Mouse (Mus musculus) embryonic facial prominence, embryonic 13.5 days (tissue): ENCODE measurements at regions not wholly inside any gene's neighbourhood (a gene's known extent, or its start where the extent isn't known, plus 50 kb on each side); places are given as distances from the start of the nearest gene placed in this dataset.

ENCODE experiments used
- ATAC-seq: fragments of 200-750 bp; cut with Nextera tagmentation; 2 replicates; pipeline ENCODE4 v1.8.0; 2017; ENCODE audit warnings: low read depth; ENCODE audit not compliant: insufficient number of reproducible peaks, insufficient read depth, low FRiP score, low TSS enrichment
- H3K27ac ChIP-seq: fragments of 300-500 bp; sonication (generic); 2 replicates; pipeline ENCODE4 v1.5.1; 2015; ENCODE audit warnings: moderate library complexity, mild to moderate bottlenecking, inconsistent platforms
- H3K27me3 ChIP-seq: fragments of 300-500 bp; sonication (generic); 2 replicates; pipeline ENCODE4 v1.6.1; 2015; ENCODE audit warnings: mild to moderate bottlenecking, inconsistent platforms
- H3K36me3 ChIP-seq: fragments of 300-500 bp; sonication (generic); 2 replicates; pipeline ENCODE4 v1.6.1; 2015; ENCODE audit warnings: mild to moderate bottlenecking, inconsistent platforms
- H3K4me1 ChIP-seq: fragments of 300-500 bp; sonication (generic); 2 replicates; pipeline ENCODE4 v1.6.1; 2015; ENCODE audit warnings: inconsistent platforms
- H3K4me2 ChIP-seq: fragments of 300-500 bp; sonication (generic); 2 replicates; pipeline ENCODE4 v1.6.1; 2015; ENCODE audit warnings: moderate library complexity, mild to moderate bottlenecking, inconsistent platforms
- H3K4me3 ChIP-seq: fragments of 300-500 bp; sonication (generic); 2 replicates; pipeline ENCODE4 v1.5.1; 2015; ENCODE audit warnings: mild to moderate bottlenecking, inconsistent platforms
- H3K9ac ChIP-seq: fragments of 300-500 bp; sonication (generic); 2 replicates; pipeline ENCODE4 v1.6.1; 2015; ENCODE audit warnings: mild to moderate bottlenecking, inconsistent platforms
- H3K9me3 ChIP-seq: fragments of 300-500 bp; sonication (generic); 2 replicates; pipeline ENCODE4 v1.6.1; 2016; ENCODE audit warnings: inconsistent platforms
- WGBS: fragments of 180-500 bp; shearing (Covaris S2); methylation state at CpG from one replicate; pipeline ENCODE4 v1.1.7; 2015; ENCODE audit warnings: mixed read lengths; 5-methylcytosine and 5-hydroxymethylcytosine counted together

DNA sequence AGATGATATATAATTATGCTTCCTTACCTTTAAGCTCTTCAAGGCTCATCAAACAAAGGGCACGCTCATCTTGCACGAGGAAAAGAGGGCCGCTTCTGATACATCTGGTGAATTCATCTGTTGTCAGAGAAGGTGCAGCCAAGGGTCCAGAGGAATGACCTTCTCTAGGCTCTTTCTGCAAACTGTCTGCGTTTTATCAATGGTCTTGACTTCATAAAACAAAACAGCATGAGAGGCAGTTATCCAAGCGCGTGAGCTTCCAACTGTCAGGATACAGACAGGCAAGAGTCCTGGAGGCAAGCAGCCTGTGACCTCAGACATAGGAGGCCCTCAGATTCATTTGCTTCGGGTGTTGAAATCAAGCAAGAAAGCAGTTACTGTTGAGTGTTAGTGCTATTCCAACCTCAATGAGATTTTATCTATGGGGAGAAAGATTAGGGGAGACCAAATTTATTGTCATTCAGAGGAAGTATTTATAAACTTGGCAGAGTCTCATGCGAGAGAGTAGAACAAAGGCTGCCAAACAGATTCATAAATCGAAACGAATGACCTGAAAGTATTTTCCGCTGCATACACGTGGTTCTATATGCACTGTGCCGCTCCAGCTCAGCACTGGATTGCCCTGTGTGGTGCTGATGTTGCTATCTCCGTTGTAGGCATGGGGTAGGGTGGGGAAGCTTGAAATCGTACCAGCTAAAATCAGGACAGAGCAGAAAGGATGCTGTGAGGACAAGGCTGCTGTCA is 107.2 kb upstream of the Vangl1 start:
- Histone ChIP-seq H3K4me2 (no peak overlapping the region), H3K27me3 (no peaks in the 10 kb centered on the region), H3K27ac (no peak overlapping the region), H3K9ac (no peak overlapping the region), H3K9me3 (no peaks in the 10 kb centered on the region), H3K4me3 (no peak overlapping the region), H3K36me3 (no peaks in the 10 kb centered on the region), H3K4me1 (peaks cover 8% of the 10 kb centered on the region; the same call in 1 of the 2 replicates)
- no peak for ATAC-seq
- 65% methylated on average over 15 of the region's 15 CpGs for WGBS

DNA sequence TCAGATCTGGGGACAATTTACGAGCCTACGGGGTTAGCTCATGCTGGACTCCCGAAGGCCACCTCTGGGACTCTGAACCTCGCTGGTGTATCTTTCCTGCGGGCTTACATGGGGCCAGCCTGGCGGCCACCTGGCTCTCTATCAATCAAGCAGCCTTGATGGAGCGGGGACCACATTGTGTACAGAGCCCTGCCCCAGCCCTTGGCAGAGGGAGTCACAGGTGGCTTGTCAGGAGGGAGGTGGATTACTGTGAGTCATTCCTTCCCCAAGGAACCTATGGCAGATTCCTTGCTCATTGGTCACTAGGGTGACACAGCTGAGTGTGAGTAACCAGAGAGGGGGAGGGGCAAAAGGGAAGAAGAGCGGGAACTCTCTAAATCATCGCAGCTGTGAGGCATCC is 105.8 kb upstream of the Vangl1 start:
- H3K4me2 ChIP-seq, result no peak overlapping the region

DNA sequence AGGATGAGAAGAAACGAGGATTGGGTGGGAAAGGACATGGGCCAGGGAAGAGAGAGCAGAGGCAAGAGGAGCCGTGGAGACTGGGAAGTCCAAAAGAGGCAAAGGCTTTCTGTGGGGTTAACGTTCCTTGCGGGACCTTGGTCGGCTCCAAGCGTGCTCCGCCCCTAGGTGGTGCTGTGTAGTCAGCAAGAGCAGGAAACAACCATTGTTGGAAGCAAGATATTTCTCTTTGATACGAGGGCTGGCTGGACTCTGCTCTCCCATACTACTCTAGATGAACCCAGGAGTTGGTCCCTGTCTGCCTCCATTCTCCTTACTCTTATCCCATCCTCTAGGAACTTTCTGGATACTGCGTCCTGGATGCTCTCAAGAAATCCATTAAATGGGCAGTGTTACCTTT is 105.3 kb upstream of the Vangl1 start:
- WGBS, result 25% methylated on average over 9 of the region's 9 CpGs
- no peaks in the 10 kb centered on the region for H3K9me3 ChIP-seq
- H3K9ac ChIP-seq, result no peak overlapping the region
- peaks cover 8% of the 10 kb centered on the region; the same call in 1 of the 2 replicates for H3K4me1 ChIP-seq
- no peak overlapping the region for H3K4me3 ChIP-seq
- H3K4me2 ChIP-seq, result no peak overlapping the region
- H3K36me3 ChIP-seq, result no peaks in the 10 kb centered on the region
- no peak overlapping the region for H3K27ac ChIP-seq
- H3K27me3 ChIP-seq, result no peaks in the 10 kb centered on the region
- ATAC-seq, result no peak

More for the DNA sequence above, 105.8 kb upstream of the Vangl1 start:
- Histone ChIP-seq H3K9ac (no peak overlapping the region), H3K9me3 (no peaks in the 10 kb centered on the region), H3K27me3 (no peaks in the 10 kb centered on the region), H3K36me3 (no peaks in the 10 kb centered on the region), H3K4me1 (peaks cover 8% of the 10 kb centered on the region; the same call in 1 of the 2 replicates), H3K4me3 (no peak overlapping the region), H3K27ac (no peak overlapping the region)
- 77% methylated on average over 9 of the region's 9 CpGs for WGBS
- ATAC-seq, result no peak

DNA sequence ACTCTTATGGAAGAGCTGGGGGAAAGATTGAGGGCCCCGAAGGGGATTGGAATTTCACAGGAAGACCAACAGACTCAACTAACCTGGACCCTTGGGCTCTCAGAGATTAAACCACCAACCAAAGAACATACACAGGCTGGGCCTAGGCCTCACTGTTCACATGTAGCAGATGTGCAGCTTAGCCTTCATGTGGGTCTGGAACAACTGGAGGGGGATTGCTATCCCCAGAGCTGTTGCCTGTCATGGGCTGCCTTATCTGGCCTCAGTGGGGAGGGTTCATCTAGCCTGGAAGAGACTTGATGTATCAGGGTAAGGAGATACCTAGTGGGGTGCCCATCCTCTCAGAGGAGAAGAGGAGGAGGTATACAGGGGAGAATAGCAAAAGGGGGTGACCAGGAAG is 103.2 kb upstream of the Vangl1 start:
- Histone ChIP-seq H3K9ac (no peak overlapping the region), H3K4me2 (no peak overlapping the region), H3K4me1 (peaks cover 8% of the 10 kb centered on the region; the same call in 1 of the 2 replicates), H3K9me3 (no peaks in the 10 kb centered on the region), H3K36me3 (no peaks in the 10 kb centered on the region), H3K4me3 (no peak overlapping the region), H3K27ac (no peak overlapping the region), H3K27me3 (no peaks in the 10 kb centered on the region)
- ATAC-seq, result no peak
- 72% methylated on average over 1 of the region's 1 CpGs for WGBS

DNA sequence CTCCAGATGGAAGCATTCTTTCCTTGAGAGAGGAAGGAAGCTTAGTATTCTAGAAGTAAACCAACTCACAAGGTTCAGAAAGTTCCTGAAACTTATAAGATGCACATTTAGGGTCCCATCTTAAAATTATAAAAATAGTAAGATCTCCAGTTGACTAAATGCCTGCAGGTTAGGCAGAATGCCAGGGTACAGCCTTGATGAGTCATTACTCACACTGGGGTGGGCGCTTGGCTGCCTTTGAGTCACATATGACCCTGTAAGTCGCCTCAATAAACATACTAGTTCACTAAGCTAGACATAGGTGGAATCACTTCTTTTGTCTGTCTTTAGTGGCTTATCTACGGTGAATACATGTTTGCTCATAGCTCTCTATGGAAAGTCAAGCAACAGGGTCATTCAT is 87.9 kb upstream of the Vangl1 start:
- Histone ChIP-seq H3K4me2 (no peak overlapping the region), H3K27me3 (no peaks in the 10 kb centered on the region), H3K9me3 (no peaks in the 10 kb centered on the region), H3K4me1 (no peaks in the 10 kb centered on the region), H3K27ac (no peak overlapping the region), H3K9ac (no peak overlapping the region), H3K4me3 (no peak overlapping the region), H3K36me3 (no peaks in the 10 kb centered on the region)
- WGBS, result 86% methylated on average over 3 of the region's 3 CpGs
- ATAC-seq, result no peak

DNA sequence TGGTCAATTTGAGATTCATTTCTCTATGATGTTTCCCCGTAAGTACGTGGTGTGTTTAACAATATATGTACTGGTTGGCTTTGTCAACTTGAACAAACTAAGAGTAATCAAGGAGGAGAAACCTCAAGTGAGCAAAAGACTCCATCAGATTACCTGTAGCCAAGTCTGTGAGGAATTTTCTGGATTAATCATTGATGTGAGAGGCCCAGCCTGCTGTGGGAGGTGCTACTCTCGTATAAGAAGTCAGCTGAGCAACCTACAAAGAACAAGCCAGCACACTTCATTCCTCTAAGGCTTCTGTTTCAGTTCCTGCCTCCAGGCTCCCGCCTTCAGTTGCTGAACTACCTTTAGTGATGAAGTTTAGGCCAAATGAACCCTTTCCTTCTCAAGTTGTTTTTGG is 77.5 kb upstream of the Vangl1 start:
- Histone ChIP-seq H3K27ac (no peak overlapping the region), H3K4me3 (no peak overlapping the region), H3K4me2 (no peak overlapping the region), H3K9ac (no peak overlapping the region), H3K36me3 (no peaks in the 10 kb centered on the region), H3K9me3 (no peaks in the 10 kb centered on the region), H3K27me3 (no peaks in the 10 kb centered on the region), H3K4me1 (0 out of 2 replicates have a peak, but pooled peaks cover 2% of the 10 kb centered on the region)
- no peak for ATAC-seq
- 75% methylated on average over 4 of the region's 4 CpGs for WGBS

DNA sequence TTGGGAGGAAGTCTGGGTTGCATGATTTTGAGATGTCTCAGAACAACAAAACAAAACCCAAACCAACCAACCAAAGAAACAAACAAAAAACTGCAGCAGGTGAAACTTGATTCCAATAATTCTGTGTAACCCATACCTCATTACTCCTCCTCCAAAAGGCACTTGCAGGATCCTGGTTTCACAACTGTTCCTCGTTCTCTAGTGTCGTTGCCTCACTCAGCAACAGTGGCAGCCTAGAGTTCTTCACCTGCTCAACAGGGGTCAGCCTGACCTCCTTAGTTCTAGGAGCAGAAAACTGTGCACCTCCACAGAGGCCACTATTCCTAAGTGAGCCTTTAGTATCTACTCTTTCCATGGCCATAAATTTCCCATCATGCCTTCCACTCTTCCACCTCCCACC is 72.3 kb upstream of the Vangl1 start:
- Histone ChIP-seq H3K9me3 (no peaks in the 10 kb centered on the region), H3K27me3 (no peaks in the 10 kb centered on the region), H3K36me3 (no peaks in the 10 kb centered on the region), H3K9ac (no peak overlapping the region), H3K27ac (no peak overlapping the region), H3K4me2 (no peak overlapping the region), H3K4me1 (peaks cover 2% of the 10 kb centered on the region; the same call in 1 of the 2 replicates), H3K4me3 (no peak overlapping the region)
- no peak for ATAC-seq
- WGBS, result 55% methylated on average over 2 of the region's 2 CpGs

DNA sequence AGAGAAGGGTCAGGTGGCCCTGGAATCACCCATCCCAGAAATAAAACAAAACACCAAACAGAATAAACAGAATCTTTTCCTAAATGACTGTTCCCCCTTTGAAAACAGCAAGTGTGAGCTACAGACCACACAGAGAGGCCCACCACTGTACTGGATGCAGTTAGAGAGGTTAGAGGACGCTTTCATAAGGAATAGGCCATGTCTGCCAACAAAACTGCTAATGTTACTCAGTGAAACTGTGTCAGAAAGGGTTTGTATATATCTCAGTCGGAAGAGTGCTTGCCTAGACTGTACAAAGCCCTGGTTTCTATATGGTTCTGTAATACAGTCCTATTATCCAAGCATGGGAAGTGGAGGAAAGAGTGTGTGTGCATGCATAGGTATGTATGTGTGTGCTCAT is 71.8 kb upstream of the Vangl1 start:
- WGBS, result 69% methylated on average over 2 of the region's 2 CpGs
- Histone ChIP-seq H3K9ac (no peak overlapping the region), H3K9me3 (no peaks in the 10 kb centered on the region), H3K36me3 (no peaks in the 10 kb centered on the region), H3K4me2 (no peak overlapping the region), H3K27ac (no peak overlapping the region), H3K4me3 (no peak overlapping the region), H3K4me1 (peaks cover 2% of the 10 kb centered on the region; the same call in 1 of the 2 replicates), H3K27me3 (no peaks in the 10 kb centered on the region)
- no peak for ATAC-seq

DNA sequence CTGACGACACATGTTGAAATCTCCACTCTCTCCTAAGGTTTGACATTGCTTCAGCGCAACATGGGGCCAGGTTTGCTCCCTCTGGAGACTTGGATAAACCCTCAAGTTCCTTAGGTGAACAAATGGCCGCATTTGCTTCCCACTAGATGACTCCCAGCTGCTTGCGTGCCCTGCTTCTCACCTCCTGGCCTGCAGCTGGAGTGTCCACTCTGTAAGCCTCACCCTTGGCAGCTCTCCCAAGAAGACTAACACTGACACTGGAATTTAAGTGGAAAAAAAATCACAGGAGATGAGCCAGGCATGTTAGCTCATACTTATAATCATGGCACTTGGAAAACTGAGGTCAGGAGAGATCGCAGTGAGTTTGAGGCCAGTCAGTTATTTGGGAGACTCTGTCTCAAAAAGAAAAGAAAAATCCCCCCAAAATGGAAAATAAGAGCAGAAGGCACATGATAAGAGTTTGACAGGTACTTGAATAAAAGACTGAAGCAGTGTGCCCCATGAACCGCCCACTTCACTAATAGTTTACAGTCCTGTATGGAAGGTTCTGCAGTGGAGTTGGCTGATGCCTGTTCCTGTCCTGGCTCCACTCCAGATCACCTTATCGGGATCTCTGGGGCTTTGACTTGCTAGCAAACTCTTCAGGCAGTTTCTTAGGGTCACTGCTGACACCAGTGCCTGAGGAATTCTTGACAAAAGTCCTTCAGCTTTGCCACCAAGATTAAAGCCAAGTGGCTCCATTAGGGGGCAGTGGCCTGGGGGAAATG is 70.9 kb upstream of the Vangl1 start:
- WGBS, result 78% methylated on average over 7 of the region's 7 CpGs
- H3K9ac ChIP-seq, result no peak overlapping the region
- peaks cover 2% of the 10 kb centered on the region; the same call in 1 of the 2 replicates for H3K4me1 ChIP-seq
- no peaks in the 10 kb centered on the region for H3K27me3 ChIP-seq
- no peak overlapping the region for H3K4me3 ChIP-seq
- H3K36me3 ChIP-seq, result no peaks in the 10 kb centered on the region
- ATAC-seq, result no peak
- no peaks in the 10 kb centered on the region for H3K9me3 ChIP-seq
- H3K27ac ChIP-seq, result no peak overlapping the region
- H3K4me2 ChIP-seq, result no peak overlapping the region

DNA sequence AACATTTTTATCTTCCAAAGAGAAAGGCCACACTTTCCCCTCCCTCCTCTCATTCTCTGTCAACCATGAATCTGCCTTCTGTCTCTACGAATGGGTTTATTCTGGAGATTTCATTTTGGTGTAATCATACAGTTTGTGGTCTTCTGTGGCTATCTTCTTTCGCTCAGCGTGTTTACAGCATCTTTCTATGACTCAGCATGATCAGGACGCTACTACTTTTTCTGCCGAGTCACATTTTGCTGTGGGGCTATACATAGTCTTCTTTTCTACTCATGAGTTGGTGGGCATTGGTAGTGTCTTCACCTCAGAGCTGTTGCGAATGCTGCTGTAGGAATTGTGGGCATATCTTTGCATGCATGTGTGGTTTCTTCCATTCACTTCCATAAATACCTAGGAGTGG is 66.3 kb upstream of the Vangl1 start:
- no peak overlapping the region for H3K27ac ChIP-seq
- 84% methylated on average over 6 of the region's 6 CpGs for WGBS

DNA sequence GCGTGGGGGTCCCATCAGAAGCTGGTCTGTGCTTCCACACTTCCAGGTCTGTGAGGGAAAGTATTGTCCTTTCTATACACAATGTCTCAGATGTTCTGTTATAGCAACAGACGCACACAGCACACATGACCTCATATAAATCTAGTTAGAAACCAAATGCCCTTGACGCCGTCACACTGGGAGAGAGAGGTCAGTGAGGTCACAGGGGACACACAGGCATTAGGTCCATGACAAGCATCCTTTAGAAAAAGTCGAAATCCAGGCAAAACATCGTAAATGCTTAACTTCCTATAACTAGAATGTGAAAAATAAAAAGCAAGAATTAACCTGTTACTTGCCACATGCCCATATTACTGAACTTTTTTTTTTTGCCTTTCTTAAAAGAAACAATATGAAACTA is 65.8 kb upstream of the Vangl1 start:
- Histone ChIP-seq H3K9ac (no peak overlapping the region), H3K27me3 (no peaks in the 10 kb centered on the region), H3K27ac (no peak overlapping the region), H3K4me1 (peaks cover 33% of the 10 kb centered on the region), H3K4me3 (no peak overlapping the region), H3K4me2 (no peak overlapping the region), H3K9me3 (no peaks in the 10 kb centered on the region), H3K36me3 (no peaks in the 10 kb centered on the region)
- 57% methylated on average over 6 of the region's 6 CpGs for WGBS
- no peak for ATAC-seq

More for the DNA sequence above, 66.3 kb upstream of the Vangl1 start:
- Histone ChIP-seq H3K9ac (no peak overlapping the region), H3K4me1 (peaks cover 29% of the 10 kb centered on the region), H3K27me3 (no peaks in the 10 kb centered on the region), H3K9me3 (no peaks in the 10 kb centered on the region), H3K36me3 (no peaks in the 10 kb centered on the region), H3K4me2 (no peak overlapping the region), H3K4me3 (no peak overlapping the region)
- ATAC-seq, result no peak

DNA sequence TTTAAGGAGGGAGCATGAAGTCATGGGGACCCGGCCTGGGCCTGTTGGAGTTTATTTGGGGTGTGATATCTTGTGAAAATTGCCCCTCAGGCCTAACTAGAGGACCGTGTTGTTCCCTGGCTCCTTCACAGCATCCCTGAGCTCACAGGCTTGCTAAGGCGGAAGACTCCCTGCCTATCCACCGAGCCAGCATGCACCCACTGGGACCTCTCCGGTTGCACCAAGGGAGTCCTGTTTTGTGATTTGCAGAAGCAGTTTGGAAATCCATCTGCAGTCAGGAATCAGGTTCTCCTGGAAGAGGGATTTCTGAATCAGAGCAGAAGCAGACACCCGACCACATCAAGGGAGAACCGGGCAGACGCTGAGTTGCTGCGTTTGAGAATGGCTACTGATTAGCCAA is 61.6 kb upstream of the Vangl1 start:
- Histone ChIP-seq H3K27me3 (no peaks in the 10 kb centered on the region), H3K9me3 (no peaks in the 10 kb centered on the region), H3K27ac (peak overlapping the region; percentile 40; the same call in 1 of the 2 replicates), H3K9ac (no peak overlapping the region), H3K36me3 (no peaks in the 10 kb centered on the region), H3K4me1 (peaks cover 46% of the 10 kb centered on the region), H3K4me2 (0 out of 2 replicates have a peak overlapping the region, but pooled peaks have one; percentile 5), H3K4me3 (no peak overlapping the region)
- ATAC-seq, result no peak
- WGBS, result 26% methylated on average over 9 of the region's 9 CpGs
